Mouse (Mus musculus) midbrain, embryonic 10.5 days (tissue): ENCODE data around the gene Synpo2. TPM values are rescaled to one million over a fixed set of nuclear protein-coding genes. Genes with fewer than 3 reads are reported as not detected.

Experiments used
- DNase-seq: peaks from one replicate; pipeline ENCODE4 v3.0.0-alpha.2; 2017; ENCODE audit warnings: low spot score
- H3K27ac ChIP-seq: fragments of 300-500 bp; sonication (generic); replicated peaks from 2 replicates; pipeline ENCODE4 v1.5.1; 2016; ENCODE audit warnings: mild to moderate bottlenecking
- H3K27me3 ChIP-seq: fragments of 300-500 bp; sonication (generic); 2 replicates; pipeline ENCODE4 v1.6.1; 2016; ENCODE audit warnings: low read depth, mild to moderate bottlenecking; ENCODE audit not compliant: poor library complexity, severe bottlenecking
- H3K36me3 ChIP-seq: fragments of 300-500 bp; sonication (generic); 2 replicates; pipeline ENCODE4 v1.6.1; 2016; ENCODE audit warnings: mild to moderate bottlenecking, moderate library complexity
- H3K4me1 ChIP-seq: fragments of 300-500 bp; sonication (generic); 2 replicates; pipeline ENCODE4 v1.6.1; 2016
- H3K4me3 ChIP-seq: fragments of 300-500 bp; sonication (generic); 2 replicates; pipeline ENCODE4 v1.5.1; 2016; ENCODE audit warnings: mild to moderate bottlenecking, moderate library complexity
- H3K9me3 ChIP-seq: fragments of 300-500 bp; sonication (generic); replicated peaks from 2 replicates; pipeline ENCODE4 v1.6.1; 2016; ENCODE audit warnings: mild to moderate bottlenecking
- WGBS: fragments of 180-500 bp; shearing (Covaris S2); methylation state at CpG from one replicate; pipeline ENCODE4 v1.1.7; 2016; 5-methylcytosine and 5-hydroxymethylcytosine counted together
- polyA plus RNA-seq: library from polyadenylated mRNA; unstranded; fragments of >200 nt; fragmentation: Nextera tagmentation; extraction: Ambion mirVana; gene quantifications from 2 replicates; pipeline ENCODE4 v1.2.1, GENCODE M21; 2016

Synpo2 gene
- polyA plus RNA-seq: 3.3 and 4.8 TPM in 2 replicates

GRCm38 (mm10) chr3:123235921-123236320, at the start of gene Synpo2:
Gene Synpo2, minus strand, starts transcription at chr3:123236149.
- under 1% methylated on average over 20 of the region's 20 CpGs for WGBS
- H3K27ac ChIP-seq: peak within 1 kb of the TSS; percentile 61

GRCm38 (mm10) chr3:123285649-123286048, 49.7 kb upstream of the Synpo2 start:
- H3K36me3 ChIP-seq: no peaks in the 10 kb centered on the region
- no peak overlapping the region for H3K27ac ChIP-seq
- H3K4me1 ChIP-seq: no peaks in the 10 kb centered on the region
- no peaks in the 10 kb centered on the region for H3K27me3 ChIP-seq
- DNase-seq: no peak
- H3K9me3 ChIP-seq: no peaks in the 10 kb centered on the region
- H3K4me3 ChIP-seq: no peak overlapping the region

More at GRCm38 (mm10) chr3:123235921-123236320, at the start of gene Synpo2:
- 0 out of 2 replicates have a peak, but pooled peaks cover 4% of the 10 kb centered on the region for H3K9me3 ChIP-seq
- DNase-seq: peak; percentile 51
- peaks cover 39% of the 10 kb centered on the region for H3K27me3 ChIP-seq
- H3K36me3 ChIP-seq: no peaks in the 10 kb centered on the region
- H3K4me1 ChIP-seq: peaks cover 20% of the 10 kb centered on the region
- peak within 1 kb of the TSS; percentile 62 for H3K4me3 ChIP-seq

GRCm38 (mm10) chr3:123284284-123284683, 48.3 kb upstream of the Synpo2 start:
- Histone ChIP-seq H3K4me1 (no peaks in the 10 kb centered on the region), H3K9me3 (no peaks in the 10 kb centered on the region), H3K36me3 (no peaks in the 10 kb centered on the region), H3K27ac (no peak overlapping the region), H3K27me3 (no peaks in the 10 kb centered on the region), H3K4me3 (no peak overlapping the region)
- 98% methylated on average over 5 of the region's 5 CpGs for WGBS
- no peak for DNase-seq

GRCm38 (mm10) chr3:123282866-123283615, 47.1 kb upstream of the Synpo2 start:
- Histone ChIP-seq H3K27me3 (no peaks in the 10 kb centered on the region), H3K4me3 (no peak overlapping the region), H3K9me3 (no peaks in the 10 kb centered on the region), H3K36me3 (no peaks in the 10 kb centered on the region), H3K4me1 (no peaks in the 10 kb centered on the region), H3K27ac (no peak overlapping the region)
- no peak for DNase-seq
- 89% methylated on average over 12 of the region's 12 CpGs for WGBS

- Histone ChIP-seq H3K4me1 (peaks cover 15% of the 10 kb centered on the region), H3K9me3 (no peaks in the 10 kb centered on the region), H3K36me3 (no peaks in the 10 kb centered on the region), H3K4me3 (peak overlapping the region; percentile 88), H3K27ac (peak overlapping the region; percentile 71), H3K27me3 (peaks cover 47% of the 10 kb centered on the region)
- DNase-seq: no peak
- under 1% methylated on average over 25 of the region's 25 CpGs for WGBS
Measured at GRCm38 (mm10) chr3:123267741-123268201, 31.8 kb upstream of the Synpo2 start.

- Histone ChIP-seq H3K4me1 (peaks cover 15% of the 10 kb centered on the region), H3K27ac (peak within 1 kb of the TSS; percentile 71), H3K36me3 (no peaks in the 10 kb centered on the region), H3K4me3 (peak within 1 kb of the TSS; percentile 88), H3K27me3 (peaks cover 47% of the 10 kb centered on the region), H3K9me3 (no peaks in the 10 kb centered on the region)
- 4% methylated on average over 67 of the region's 68 CpGs for WGBS
- DNase-seq: peak; percentile 77
Measured at GRCm38 (mm10) chr3:123266753-123267651, 31.1 kb upstream of the Synpo2 start, which contains the start of gene Sec24d. Gene Sec24d, plus strand, starts transcription at chr3:123267455.

GRCm38 (mm10) chr3:123264706-123265105, 28.8 kb upstream of the Synpo2 start:
- H3K4me1 ChIP-seq: peaks cover 15% of the 10 kb centered on the region
- 0 out of 2 replicates have a peak overlapping the region, but pooled peaks have one; percentile 16 for H3K4me3 ChIP-seq
- 62% methylated on average over 6 of the region's 6 CpGs for WGBS
- DNase-seq: no peak
- H3K36me3 ChIP-seq: no peaks in the 10 kb centered on the region
- no peak overlapping the region for H3K27ac ChIP-seq
- peaks cover 46% of the 10 kb centered on the region for H3K27me3 ChIP-seq
- H3K9me3 ChIP-seq: no peaks in the 10 kb centered on the region

GRCm38 (mm10) chr3:123258709-123259108, 22.8 kb upstream of the Synpo2 start:
- Histone ChIP-seq H3K9me3 (no peaks in the 10 kb centered on the region), H3K36me3 (no peaks in the 10 kb centered on the region), H3K4me3 (no peak overlapping the region), H3K4me1 (no peaks in the 10 kb centered on the region), H3K27ac (no peak overlapping the region), H3K27me3 (no peaks in the 10 kb centered on the region)
- no peak for DNase-seq
- WGBS: 91% methylated on average over 4 of the region's 4 CpGs

GRCm38 (mm10) chr3:123256181-123257101, 20.5 kb upstream of the Synpo2 start:
- no peak overlapping the region for H3K4me3 ChIP-seq
- H3K27ac ChIP-seq: no peak overlapping the region
- WGBS: 82% methylated on average over 11 of the region's 11 CpGs
- no peaks in the 10 kb centered on the region for H3K9me3 ChIP-seq
- H3K4me1 ChIP-seq: no peaks in the 10 kb centered on the region
- DNase-seq: no peak
- no peaks in the 10 kb centered on the region for H3K36me3 ChIP-seq
- H3K27me3 ChIP-seq: no peaks in the 10 kb centered on the region

- H3K27ac ChIP-seq: no peak overlapping the region
- no peak for DNase-seq
- no peaks in the 10 kb centered on the region for H3K27me3 ChIP-seq
- H3K36me3 ChIP-seq: no peaks in the 10 kb centered on the region
- H3K4me3 ChIP-seq: no peak overlapping the region
- no peaks in the 10 kb centered on the region for H3K4me1 ChIP-seq
- no peaks in the 10 kb centered on the region for H3K9me3 ChIP-seq
- WGBS: 72% methylated on average over 4 of the region's 4 CpGs
Measured at GRCm38 (mm10) chr3:123245646-123246045, 9.7 kb upstream of the Synpo2 start.

GRCm38 (mm10) chr3:123244376-123244775, 8.4 kb upstream of the Synpo2 start:
- no peaks in the 10 kb centered on the region for H3K4me1 ChIP-seq
- no peaks in the 10 kb centered on the region for H3K36me3 ChIP-seq
- 62% methylated on average over 5 of the region's 5 CpGs for WGBS
- no peak overlapping the region for H3K4me3 ChIP-seq
- no peaks in the 10 kb centered on the region for H3K9me3 ChIP-seq
- DNase-seq: no peak
- H3K27me3 ChIP-seq: no peaks in the 10 kb centered on the region
- H3K27ac ChIP-seq: no peak overlapping the region

GRCm38 (mm10) chr3:123237446-123237845, 1.5 kb upstream of the Synpo2 start:
- Histone ChIP-seq H3K27ac (no peak overlapping the region), H3K4me1 (peaks cover 20% of the 10 kb centered on the region), H3K36me3 (no peaks in the 10 kb centered on the region), H3K9me3 (no peaks in the 10 kb centered on the region), H3K27me3 (peaks cover 39% of the 10 kb centered on the region), H3K4me3 (no peak overlapping the region)
- DNase-seq: no peak
